Mouse (Mus musculus) hindbrain, embryonic 12.5 days (tissue): ENCODE results near the gene Gfi1b. TPM values are rescaled to one million over a fixed set of nuclear protein-coding genes. Genes with fewer than 3 reads are reported as not detected.

Source experiments
- ATAC-seq: fragments of 200-750 bp; cut with Nextera tagmentation; 2 replicates; pipeline ENCODE4 v1.8.0; 2017; ENCODE audit warnings: moderate TSS enrichment; ENCODE audit not compliant: low FRiP score
- H3K27ac ChIP-seq: fragments of 300-500 bp; sonication (generic); 2 replicates; pipeline ENCODE4 v1.5.1; 2016; ENCODE audit warnings: mild to moderate bottlenecking
- H3K27me3 ChIP-seq: fragments of 300-500 bp; sonication (generic); 2 replicates; pipeline ENCODE4 v1.6.1; 2016; ENCODE audit warnings: mild to moderate bottlenecking
- H3K36me3 ChIP-seq: fragments of 300-500 bp; sonication (generic); 2 replicates; pipeline ENCODE4 v1.6.1; 2016; ENCODE audit warnings: mild to moderate bottlenecking
- H3K4me1 ChIP-seq: fragments of 300-500 bp; sonication (generic); 2 replicates; pipeline ENCODE4 v1.6.1; 2016
- H3K4me2 ChIP-seq: fragments of 300-500 bp; sonication (generic); replicated peaks from 2 replicates; pipeline ENCODE4 v1.6.1; 2016; ENCODE audit warnings: mild to moderate bottlenecking
- H3K4me3 ChIP-seq: fragments of 300-500 bp; sonication (generic); 2 replicates; pipeline ENCODE4 v1.5.1; 2016; ENCODE audit warnings: mild to moderate bottlenecking
- H3K9ac ChIP-seq: fragments of 300-500 bp; sonication (generic); 2 replicates; pipeline ENCODE4 v1.6.1; 2016; ENCODE audit warnings: mild to moderate bottlenecking, moderate library complexity
- H3K9me3 ChIP-seq: fragments of 300-500 bp; sonication (generic); replicated peaks from 2 replicates; pipeline ENCODE4 v1.6.1; 2016; ENCODE audit warnings: mild to moderate bottlenecking
- WGBS: fragments of 180-500 bp; shearing (Covaris S2); methylation state at CpG from one replicate; pipeline ENCODE4 v1.1.7; 2016; 5-methylcytosine and 5-hydroxymethylcytosine counted together
- polyA plus RNA-seq: library from polyadenylated mRNA; unstranded; fragments of >200 nt; fragmentation: Nextera tagmentation; extraction: Ambion mirVana; gene quantifications from 2 replicates; pipeline ENCODE4 v1.2.1, GENCODE M21; 2016

Gene Gfi1b
- polyA plus RNA-seq: 1.2 and 1.3 TPM in 2 replicates

GRCm38 (mm10) chr2:28621664-28622171 lies at the start of gene Gfi1b:
TSS of gene Gfi1b (minus strand) at chr2:28621982.
- Histone ChIP-seq H3K4me3 (no peak within 1 kb of the TSS), H3K27me3 (peaks cover 29% of the 10 kb centered on the region), H3K9me3 (no peaks in the 10 kb centered on the region), H3K9ac (no peak within 1 kb of the TSS), H3K4me1 (peaks cover 6% of the 10 kb centered on the region; the same call in 1 of the 2 replicates), H3K36me3 (no peaks in the 10 kb centered on the region), H3K4me2 (peak within 1 kb of the TSS; percentile 27), H3K27ac (no peak within 1 kb of the TSS)
- WGBS: 8% methylated on average over 16 of the region's 16 CpGs
- no peak for ATAC-seq

DNA sequence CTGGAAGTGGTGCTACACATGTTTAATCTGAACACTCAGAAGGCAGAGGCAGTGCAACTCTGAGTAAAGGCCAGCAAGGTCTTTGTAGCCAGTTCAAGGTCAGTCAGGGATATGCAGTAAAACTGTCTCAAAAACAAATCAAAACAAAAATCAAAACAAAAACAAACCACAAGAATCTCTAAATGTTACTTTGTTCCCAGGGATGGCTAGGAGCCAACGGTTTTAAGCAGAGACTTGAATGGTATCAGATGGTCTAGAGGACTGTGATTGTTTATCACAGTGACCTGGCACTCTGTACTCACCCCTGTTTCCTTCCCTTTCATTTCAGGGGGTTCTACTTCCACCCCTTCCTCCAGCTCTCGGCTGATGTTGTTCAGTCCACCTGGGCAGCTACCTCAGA lies 49.7 kb upstream of the Gfi1b start:
- no peak for ATAC-seq

DNA sequence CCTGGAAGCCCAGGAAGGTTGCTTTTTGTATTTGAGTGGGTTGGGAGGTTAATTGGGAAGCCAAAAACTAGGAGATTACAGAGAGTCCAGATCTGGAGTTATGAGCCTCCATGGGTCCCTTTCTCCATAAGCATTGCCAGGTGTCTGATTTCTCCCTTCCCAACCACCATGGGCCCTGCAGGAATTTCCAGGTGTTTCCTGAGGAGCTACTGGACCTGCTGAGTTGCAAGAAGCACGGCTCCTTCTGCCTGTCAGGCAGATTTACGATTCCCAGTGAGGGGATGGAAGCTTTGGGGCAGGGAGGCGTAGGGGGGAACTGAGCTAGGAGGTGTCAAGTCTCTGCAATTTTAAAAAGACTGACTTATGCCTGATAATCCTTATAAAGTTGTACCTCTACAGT lies 44.0 kb upstream of the Gfi1b start:
- Histone ChIP-seq H3K4me1 (no peaks in the 10 kb centered on the region), H3K36me3 (peaks cover 75% of the 10 kb centered on the region), H3K4me2 (no peak overlapping the region), H3K27me3 (no peaks in the 10 kb centered on the region), H3K9ac (no peak overlapping the region), H3K9me3 (no peaks in the 10 kb centered on the region), H3K27ac (no peak overlapping the region), H3K4me3 (no peak overlapping the region)
- WGBS: 80% methylated on average over 3 of the region's 3 CpGs
- no peak for ATAC-seq

More for the DNA sequence above, 49.7 kb upstream of the Gfi1b start:
- no peaks in the 10 kb centered on the region for H3K9me3 ChIP-seq
- H3K4me1 ChIP-seq: no peaks in the 10 kb centered on the region
- H3K9ac ChIP-seq: no peak overlapping the region
- H3K27ac ChIP-seq: no peak overlapping the region
- H3K27me3 ChIP-seq: no peaks in the 10 kb centered on the region
- H3K4me2 ChIP-seq: no peak overlapping the region
- H3K4me3 ChIP-seq: no peak overlapping the region
- WGBS: 89% methylated on average over 2 of the region's 2 CpGs
- peaks cover 91% of the 10 kb centered on the region for H3K36me3 ChIP-seq

DNA sequence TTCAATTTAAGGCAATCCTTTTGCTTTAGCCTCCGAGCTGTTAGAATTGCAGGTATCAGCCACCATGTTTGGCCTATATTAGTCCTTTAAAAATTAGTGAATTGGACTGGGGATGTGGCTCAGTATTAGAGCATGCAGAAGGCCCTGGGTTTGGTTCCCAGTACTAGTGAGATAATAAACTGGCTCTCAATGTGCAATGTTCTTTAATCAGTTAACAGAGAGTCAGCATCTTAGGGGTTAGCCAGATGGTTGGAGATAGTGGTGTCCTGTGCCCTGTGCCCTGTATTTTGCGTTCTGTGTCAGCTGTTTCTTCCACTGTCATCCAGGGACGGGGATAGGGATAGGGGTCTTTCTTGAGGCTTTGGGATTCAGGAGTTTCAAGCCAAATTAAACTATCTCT lies 41.1 kb upstream of the Gfi1b start:
- no peaks in the 10 kb centered on the region for H3K27me3 ChIP-seq

GRCm38 (mm10) chr2:28656216-28656615 lies 34.4 kb upstream of the Gfi1b start:
- Histone ChIP-seq H3K9ac (no peak overlapping the region), H3K36me3 (peaks cover 63% of the 10 kb centered on the region), H3K4me2 (no peak overlapping the region), H3K4me1 (no peaks in the 10 kb centered on the region), H3K4me3 (no peak overlapping the region), H3K27ac (no peak overlapping the region), H3K27me3 (no peaks in the 10 kb centered on the region), H3K9me3 (no peaks in the 10 kb centered on the region)
- 77% methylated on average over 8 of the region's 8 CpGs for WGBS
- no peak for ATAC-seq

More for the DNA sequence above, 41.1 kb upstream of the Gfi1b start:
- Histone ChIP-seq H3K4me2 (no peak overlapping the region), H3K4me1 (no peaks in the 10 kb centered on the region), H3K27ac (no peak overlapping the region), H3K9ac (no peak overlapping the region), H3K9me3 (no peaks in the 10 kb centered on the region), H3K36me3 (peaks cover 78% of the 10 kb centered on the region), H3K4me3 (no peak overlapping the region)
- no peak for ATAC-seq
- WGBS: 98% methylated on average over 3 of the region's 3 CpGs

DNA sequence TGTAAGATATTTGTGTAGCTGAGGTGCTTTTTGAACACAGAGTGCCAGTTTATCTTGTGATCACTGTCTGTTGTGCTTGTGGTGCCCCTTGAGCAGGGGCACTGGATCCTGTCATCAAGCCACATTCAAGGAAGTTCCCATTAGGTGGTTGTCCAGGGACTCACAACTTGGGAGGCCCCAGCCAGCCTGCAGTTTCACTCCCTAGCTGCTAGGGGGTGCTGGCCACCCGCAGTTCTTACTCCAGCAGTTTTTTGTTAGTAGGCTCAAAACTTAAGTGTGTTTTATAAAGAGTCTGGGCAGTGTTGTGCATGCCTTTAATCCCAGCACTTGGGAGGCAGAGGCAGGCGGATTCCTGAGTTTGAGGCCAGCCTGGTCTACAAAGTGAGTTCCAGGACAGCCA lies 32.5 kb upstream of the Gfi1b start:
- H3K27ac ChIP-seq: no peak overlapping the region
- H3K4me2 ChIP-seq: no peak overlapping the region
- no peak overlapping the region for H3K4me3 ChIP-seq
- no peak for ATAC-seq
- no peaks in the 10 kb centered on the region for H3K27me3 ChIP-seq
- H3K9ac ChIP-seq: no peak overlapping the region
- H3K36me3 ChIP-seq: peaks cover 43% of the 10 kb centered on the region
- no peaks in the 10 kb centered on the region for H3K4me1 ChIP-seq
- H3K9me3 ChIP-seq: no peaks in the 10 kb centered on the region
- WGBS: 64% methylated on average over 2 of the region's 2 CpGs

GRCm38 (mm10) chr2:28653351-28653750 lies 31.6 kb upstream of the Gfi1b start:
- ATAC-seq: no peak
- no peaks in the 10 kb centered on the region for H3K9me3 ChIP-seq
- peaks cover 34% of the 10 kb centered on the region for H3K36me3 ChIP-seq
- no peaks in the 10 kb centered on the region for H3K4me1 ChIP-seq
- no peak overlapping the region for H3K9ac ChIP-seq
- 94% methylated on average over 7 of the region's 7 CpGs for WGBS
- H3K4me3 ChIP-seq: no peak overlapping the region
- H3K4me2 ChIP-seq: no peak overlapping the region
- H3K27me3 ChIP-seq: no peaks in the 10 kb centered on the region
- H3K27ac ChIP-seq: no peak overlapping the region

DNA sequence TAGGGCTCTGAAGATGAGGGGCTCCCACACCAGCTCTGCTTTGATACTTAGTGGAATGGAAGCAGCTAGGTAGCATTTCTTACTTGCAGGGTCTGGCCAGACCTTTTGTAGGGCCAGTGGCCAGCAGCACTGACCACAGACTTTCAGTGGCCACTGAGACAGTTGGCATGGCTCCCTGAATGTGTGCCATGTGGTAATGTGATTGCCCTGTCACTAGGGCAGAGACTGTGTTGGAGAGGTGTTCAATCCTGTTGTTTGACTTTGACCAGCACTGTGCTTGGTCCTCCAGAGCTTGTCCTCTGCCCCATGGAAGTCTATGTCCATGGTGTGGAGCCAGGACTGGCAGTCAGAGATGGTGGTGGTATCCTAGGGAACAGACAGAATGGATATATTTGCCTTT lies 28.7 kb upstream of the Gfi1b start:
- Histone ChIP-seq H3K27me3 (no peaks in the 10 kb centered on the region), H3K27ac (no peak overlapping the region), H3K9ac (no peak overlapping the region), H3K4me3 (no peak overlapping the region), H3K36me3 (peaks cover 14% of the 10 kb centered on the region), H3K4me2 (no peak overlapping the region), H3K9me3 (no peaks in the 10 kb centered on the region), H3K4me1 (no peaks in the 10 kb centered on the region)
- no peak for ATAC-seq

- no peak overlapping the region for H3K4me3 ChIP-seq
These were observed 21.3 kb upstream of the Gfi1b start for GRCm38 (mm10) chr2:28643081-28643480.

GRCm38 (mm10) chr2:28641435-28641941 lies 19.7 kb upstream of the Gfi1b start:
- Histone ChIP-seq H3K36me3 (no peaks in the 10 kb centered on the region), H3K27me3 (peaks cover 6% of the 10 kb centered on the region; the same call in 1 of the 2 replicates), H3K4me2 (peak overlapping the region; percentile 81), H3K9me3 (no peaks in the 10 kb centered on the region), H3K9ac (peak overlapping the region; percentile 98), H3K27ac (peak overlapping the region; percentile 95), H3K4me3 (peak overlapping the region; percentile 100), H3K4me1 (peaks cover 18% of the 10 kb centered on the region)
- ATAC-seq: peak; percentile 77
- WGBS: under 1% methylated on average over 43 of the region's 43 CpGs

More at GRCm38 (mm10) chr2:28643081-28643480, 21.3 kb upstream of the Gfi1b start:
- Histone ChIP-seq H3K36me3 (no peaks in the 10 kb centered on the region), H3K27me3 (no peaks in the 10 kb centered on the region), H3K4me2 (peak overlapping the region; percentile 81), H3K9ac (no peak overlapping the region), H3K27ac (no peak overlapping the region), H3K4me1 (peaks cover 18% of the 10 kb centered on the region), H3K9me3 (no peaks in the 10 kb centered on the region)
- WGBS: 80% methylated on average over 3 of the region's 3 CpGs
- ATAC-seq: no peak

DNA sequence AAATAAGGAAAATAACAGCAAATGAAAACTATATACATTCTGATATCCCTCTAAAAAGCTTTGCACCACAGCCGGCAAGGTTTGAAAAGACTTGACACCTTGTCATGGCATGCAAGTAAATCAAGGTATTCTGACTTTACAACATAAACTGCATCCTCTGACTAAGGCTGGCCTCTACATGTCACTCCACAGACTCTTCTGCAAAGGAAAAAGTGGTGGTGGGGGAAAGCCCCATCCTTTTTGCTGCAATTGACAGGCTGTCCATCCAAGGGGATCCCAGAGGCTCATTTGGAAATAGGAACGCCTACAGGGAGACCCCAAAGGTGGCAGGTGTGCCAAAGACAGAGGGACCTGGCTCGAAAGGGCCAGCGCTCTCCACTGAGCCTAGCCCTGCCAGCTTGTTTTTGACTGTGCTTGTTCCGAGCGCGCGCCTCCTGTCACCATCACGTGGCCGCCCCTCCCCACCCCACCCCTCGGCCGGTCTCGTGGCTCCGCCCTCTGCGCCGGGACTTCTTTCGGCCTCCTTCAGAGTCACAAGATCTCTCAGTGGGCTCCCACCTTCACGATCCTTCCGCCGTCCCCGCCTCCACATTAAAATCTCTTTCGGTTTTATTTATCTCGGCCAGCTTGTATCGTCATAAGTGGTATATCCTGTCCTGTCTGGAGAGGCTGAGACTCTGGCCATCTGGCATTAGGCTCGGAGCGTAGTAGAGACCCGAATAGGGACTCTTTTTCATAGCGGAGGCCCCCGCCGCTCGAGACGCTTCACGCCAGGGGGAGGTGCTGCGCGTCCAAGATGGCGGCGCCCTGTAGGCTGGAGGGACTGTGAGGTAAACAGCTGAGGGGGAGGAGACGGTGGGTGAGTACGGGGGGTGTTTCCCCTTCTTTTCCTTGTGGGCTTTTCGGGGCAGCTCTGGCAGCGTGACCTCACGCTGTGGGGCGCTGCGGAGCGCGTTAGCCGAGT lies 19.0 kb upstream of the Gfi1b start, which contains the start of gene Tsc1:
TSS of gene Tsc1 (plus strand) at position 768 of the 964 bp plus-strand sequence.
- Histone ChIP-seq H3K36me3 (no peaks in the 10 kb centered on the region), H3K4me1 (peaks cover 18% of the 10 kb centered on the region), H3K27ac (peak within 1 kb of the TSS; percentile 95), H3K9me3 (no peaks in the 10 kb centered on the region), H3K4me2 (peak within 1 kb of the TSS; percentile 81), H3K4me3 (peak within 1 kb of the TSS; percentile 100), H3K27me3 (peaks cover 6% of the 10 kb centered on the region; the same call in 1 of the 2 replicates), H3K9ac (peak within 1 kb of the TSS; percentile 98)
- WGBS: 2% methylated on average over 47 of the region's 47 CpGs
- ATAC-seq: peak; percentile 94

DNA sequence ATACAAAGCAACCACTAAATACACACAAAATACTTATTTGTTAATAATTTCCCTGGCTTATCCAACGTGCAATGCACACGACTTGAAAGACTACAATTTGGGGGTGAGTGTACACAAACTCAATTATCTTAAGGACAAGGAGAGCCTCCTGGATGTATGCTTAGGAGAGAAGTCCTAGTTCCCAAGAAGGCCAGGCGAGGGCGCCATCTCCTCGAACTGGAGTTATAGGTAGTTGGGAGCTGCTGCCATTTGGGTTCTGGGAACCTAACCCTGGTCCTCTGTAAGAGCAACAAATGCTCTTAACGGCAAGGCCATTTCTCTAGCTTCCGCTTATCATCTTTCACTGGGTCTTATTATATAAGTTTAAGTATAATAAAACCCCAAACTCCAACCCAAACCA lies 18.0 kb upstream of the Gfi1b start:
- WGBS: 56% methylated on average over 7 of the region's 7 CpGs
- Histone ChIP-seq H3K4me3 (no peak overlapping the region), H3K4me2 (no peak overlapping the region), H3K4me1 (peaks cover 18% of the 10 kb centered on the region), H3K36me3 (no peaks in the 10 kb centered on the region), H3K9me3 (no peaks in the 10 kb centered on the region), H3K9ac (no peak overlapping the region), H3K27me3 (peaks cover 6% of the 10 kb centered on the region; the same call in 1 of the 2 replicates), H3K27ac (no peak overlapping the region)
- ATAC-seq: no peak
